Mouse (Mus musculus): ENCODE measurements around the gene Slc44a5.

The Slc44a5 gene

GRCm38 (mm10) chr3:153975791-153976190 lies 2.6 kb downstream of the Slc44a5 start:
- peaks cover 64% of the 10 kb centered on the region for H3K27me3 ChIP-seq (ENCODE audit: insufficient read depth, low read length)
- peaks cover 4% of the 10 kb centered on the region; the same call in 1 of the 2 replicates for H3K9me3 ChIP-seq (ENCODE audit: low read length)
- no peak overlapping the region for H3K4me3 ChIP-seq (replicated peaks; ENCODE audit: low read length)
- H3K4me1 ChIP-seq (replicated peaks; ENCODE audit: low read depth, low read length) = peaks cover 24% of the 10 kb centered on the region
- no peaks in the 10 kb centered on the region for H3K36me3 ChIP-seq (ENCODE audit: insufficient read depth, low read length)
- TF ChIP-seq NANOG (IDR thresholded peaks at IDR 0.05; ENCODE audit: borderline replicate concordance, low read length) = no peak
- TF ChIP-seq CTCF (conservative IDR thresholded peaks at IDR 0.05; ENCODE audit: low read length) = no peak
- no peak for TF ChIP-seq POU5F1 (IDR thresholded peaks at IDR 0.05; ENCODE audit: borderline replicate concordance, low read length)

- TF ChIP-seq CTCF (conservative IDR thresholded peaks at IDR 0.05; ENCODE audit: low read length) = no peak
- no peak for TF ChIP-seq POU5F1 (IDR thresholded peaks at IDR 0.05; ENCODE audit: borderline replicate concordance, low read length)
- peak; percentile 23; the same call in 1 of the 2 replicates for TF ChIP-seq NANOG (IDR thresholded peaks at IDR 0.05; ENCODE audit: borderline replicate concordance, low read length)
- H3K4me3 ChIP-seq (replicated peaks; ENCODE audit: low read length) = no peak overlapping the region
- 0 out of 2 replicates have a peak, but pooled peaks cover 4% of the 10 kb centered on the region for H3K4me1 ChIP-seq (replicated peaks; ENCODE audit: low read depth, low read length)
These were observed 7.4 kb downstream of the Slc44a5 start for GRCm38 (mm10) chr3:153980611-153981010.

GRCm38 (mm10) chr3:153984428-153985340 lies 11.4 kb downstream of the Slc44a5 start:
- 0 out of 2 replicates have a peak, but pooled peaks cover 4% of the 10 kb centered on the region for H3K4me1 ChIP-seq (replicated peaks; ENCODE audit: low read depth, low read length)
- no peaks in the 10 kb centered on the region for H3K36me3 ChIP-seq (ENCODE audit: insufficient read depth, low read length)
- TF ChIP-seq POU5F1 (IDR thresholded peaks at IDR 0.05; ENCODE audit: borderline replicate concordance, low read length) (no peak), NANOG (IDR thresholded peaks at IDR 0.05; ENCODE audit: borderline replicate concordance, low read length) (no peak), CTCF (conservative IDR thresholded peaks at IDR 0.05; ENCODE audit: low read length) (peak; percentile 68)
- H3K4me3 ChIP-seq (replicated peaks; ENCODE audit: low read length) = no peak overlapping the region
- no peaks in the 10 kb centered on the region for H3K27me3 ChIP-seq (ENCODE audit: insufficient read depth, low read length)
- H3K9me3 ChIP-seq (ENCODE audit: low read length) = no peaks in the 10 kb centered on the region

More at GRCm38 (mm10) chr3:153980611-153981010, 7.4 kb downstream of the Slc44a5 start:
- no peaks in the 10 kb centered on the region for H3K9me3 ChIP-seq (ENCODE audit: low read length)
- peaks cover 21% of the 10 kb centered on the region for H3K27me3 ChIP-seq (ENCODE audit: insufficient read depth, low read length)
- no peaks in the 10 kb centered on the region for H3K36me3 ChIP-seq (ENCODE audit: insufficient read depth, low read length)

- TF ChIP-seq CTCF (conservative IDR thresholded peaks at IDR 0.05; ENCODE audit: low read length) = no peak
- TF ChIP-seq POU5F1 (IDR thresholded peaks at IDR 0.05; ENCODE audit: borderline replicate concordance, low read length) = no peak
- TF ChIP-seq NANOG (IDR thresholded peaks at IDR 0.05; ENCODE audit: borderline replicate concordance, low read length) = no peak
- Histone ChIP-seq H3K4me3 (replicated peaks; ENCODE audit: low read length) (no peak overlapping the region), H3K27me3 (ENCODE audit: insufficient read depth, low read length) (no peaks in the 10 kb centered on the region)
These were observed 26.7 kb downstream of the Slc44a5 start for GRCm38 (mm10) chr3:153999797-154000528.

GRCm38 (mm10) chr3:154001348-154001747 lies 28.1 kb downstream of the Slc44a5 start:
- no peaks in the 10 kb centered on the region for H3K4me1 ChIP-seq (replicated peaks; ENCODE audit: low read depth, low read length)
- H3K27me3 ChIP-seq (ENCODE audit: insufficient read depth, low read length) = no peaks in the 10 kb centered on the region
- TF ChIP-seq NANOG (IDR thresholded peaks at IDR 0.05; ENCODE audit: borderline replicate concordance, low read length) (no peak), POU5F1 (IDR thresholded peaks at IDR 0.05; ENCODE audit: borderline replicate concordance, low read length) (no peak), CTCF (conservative IDR thresholded peaks at IDR 0.05; ENCODE audit: low read length) (no peak)
- no peaks in the 10 kb centered on the region for H3K36me3 ChIP-seq (ENCODE audit: insufficient read depth, low read length)
- no peak overlapping the region for H3K4me3 ChIP-seq (replicated peaks; ENCODE audit: low read length)
- H3K9me3 ChIP-seq (ENCODE audit: low read length) = peaks cover 8% of the 10 kb centered on the region

More at GRCm38 (mm10) chr3:153999797-154000528, 26.7 kb downstream of the Slc44a5 start:
- Histone ChIP-seq H3K4me1 (replicated peaks; ENCODE audit: low read depth, low read length) (no peaks in the 10 kb centered on the region), H3K36me3 (ENCODE audit: insufficient read depth, low read length) (no peaks in the 10 kb centered on the region), H3K9me3 (ENCODE audit: low read length) (peaks cover 8% of the 10 kb centered on the region)

- Histone ChIP-seq H3K4me3 (replicated peaks; ENCODE audit: low read length) (no peak overlapping the region), H3K9me3 (ENCODE audit: low read length) (peaks cover 29% of the 10 kb centered on the region), H3K4me1 (replicated peaks; ENCODE audit: low read depth, low read length) (no peaks in the 10 kb centered on the region), H3K27me3 (ENCODE audit: insufficient read depth, low read length) (no peaks in the 10 kb centered on the region), H3K36me3 (ENCODE audit: insufficient read depth, low read length) (no peaks in the 10 kb centered on the region)
- TF ChIP-seq CTCF (conservative IDR thresholded peaks at IDR 0.05; ENCODE audit: low read length) (no peak), POU5F1 (IDR thresholded peaks at IDR 0.05; ENCODE audit: borderline replicate concordance, low read length) (no peak), NANOG (IDR thresholded peaks at IDR 0.05; ENCODE audit: borderline replicate concordance, low read length) (no peak)
These were observed 73.6 kb downstream of the Slc44a5 start for GRCm38 (mm10) chr3:154046876-154047275.

GRCm38 (mm10) chr3:154053331-154053730 lies 80.1 kb downstream of the Slc44a5 start:
- Histone ChIP-seq H3K4me3 (replicated peaks; ENCODE audit: low read length) (no peak overlapping the region), H3K4me1 (replicated peaks; ENCODE audit: low read depth, low read length) (no peaks in the 10 kb centered on the region), H3K36me3 (ENCODE audit: insufficient read depth, low read length) (no peaks in the 10 kb centered on the region), H3K9me3 (ENCODE audit: low read length) (peaks cover 16% of the 10 kb centered on the region), H3K27me3 (ENCODE audit: insufficient read depth, low read length) (no peaks in the 10 kb centered on the region)
- TF ChIP-seq POU5F1 (IDR thresholded peaks at IDR 0.05; ENCODE audit: borderline replicate concordance, low read length) (no peak), NANOG (IDR thresholded peaks at IDR 0.05; ENCODE audit: borderline replicate concordance, low read length) (no peak), CTCF (conservative IDR thresholded peaks at IDR 0.05; ENCODE audit: low read length) (no peak)

- no peaks in the 10 kb centered on the region for H3K36me3 ChIP-seq (ENCODE audit: insufficient read depth, low read length)
- H3K4me3 ChIP-seq (replicated peaks; ENCODE audit: low read length) = no peak overlapping the region
- no peaks in the 10 kb centered on the region for H3K9me3 ChIP-seq (ENCODE audit: low read length)
- H3K27me3 ChIP-seq (ENCODE audit: insufficient read depth, low read length) = 0 out of 2 replicates have a peak, but pooled peaks cover 2% of the 10 kb centered on the region
- H3K4me1 ChIP-seq (replicated peaks; ENCODE audit: low read depth, low read length) = no peaks in the 10 kb centered on the region
- no peak for TF ChIP-seq CTCF (conservative IDR thresholded peaks at IDR 0.05; ENCODE audit: low read length)
- TF ChIP-seq POU5F1 (IDR thresholded peaks at IDR 0.05; ENCODE audit: borderline replicate concordance, low read length) = no peak
- TF ChIP-seq NANOG (IDR thresholded peaks at IDR 0.05; ENCODE audit: borderline replicate concordance, low read length) = no peak
These were observed 84.2 kb downstream of the Slc44a5 start for GRCm38 (mm10) chr3:154057464-154057863.

All from E14TG2a.4 (cell line).